Mouse (Mus musculus): Measurements from ENCODE around the gene 4930535I16Rik.
"Not testable (repeated sequence)": the region's sequence is repeated elsewhere in the genome, so short reads cannot be mapped to it uniquely, and the experiment has no call there.

The 4930535I16Rik gene

GRCm38 (mm10) chr4:123917548-123918140 is at the start of gene 4930535I16Rik:
Gene 4930535I16Rik (minus strand): TSS chr4:123918022.
- DNase-seq (ENCODE audit: low read depth), result no peak

- DNase-seq (ENCODE audit: low read depth), result no peak
These were observed 44.9 kb upstream of the 4930535I16Rik start for GRCm38 (mm10) chr4:123962721-123963120.

- DNase-seq (ENCODE audit: low read depth), result no peak
These were observed 43.1 kb upstream of the 4930535I16Rik start for GRCm38 (mm10) chr4:123960955-123961354.

GRCm38 (mm10) chr4:123957891-123958290 is 40.1 kb upstream of the 4930535I16Rik start:
- no peak for DNase-seq (ENCODE audit: low read depth)

GRCm38 (mm10) chr4:123957492-123957808 is 39.6 kb upstream of the 4930535I16Rik start:
- DNase-seq (ENCODE audit: low read depth), result no peak

GRCm38 (mm10) chr4:123956703-123957491 is 39.1 kb upstream of the 4930535I16Rik start:
- peak; percentile 39 for DNase-seq (ENCODE audit: low read depth)

- no peak for DNase-seq (ENCODE audit: low read depth)
These were observed 34.2 kb upstream of the 4930535I16Rik start for GRCm38 (mm10) chr4:123952059-123952458.

- DNase-seq (ENCODE audit: low read depth), result no peak
These were observed 31.8 kb upstream of the 4930535I16Rik start for GRCm38 (mm10) chr4:123949649-123950048.

- no peak for DNase-seq (ENCODE audit: low read depth)
These were observed 31.1 kb upstream of the 4930535I16Rik start for GRCm38 (mm10) chr4:123948901-123949300.

GRCm38 (mm10) chr4:123947149-123947548 is 29.3 kb upstream of the 4930535I16Rik start:
- DNase-seq (ENCODE audit: low read depth), result no peak

GRCm38 (mm10) chr4:123946701-123947100 is 28.9 kb upstream of the 4930535I16Rik start:
- DNase-seq (ENCODE audit: low read depth), result no peak

GRCm38 (mm10) chr4:123940878-123941277 is 23.1 kb upstream of the 4930535I16Rik start:
- DNase-seq (ENCODE audit: low read depth), result not testable (repeated sequence)

GRCm38 (mm10) chr4:123939838-123940237 is 22.0 kb upstream of the 4930535I16Rik start:
- peak; percentile 83 for DNase-seq (ENCODE audit: low read depth)

- DNase-seq (ENCODE audit: low read depth), result no peak
These were observed 18.2 kb upstream of the 4930535I16Rik start for GRCm38 (mm10) chr4:123936059-123936458.

GRCm38 (mm10) chr4:123934306-123934705 is 16.5 kb upstream of the 4930535I16Rik start:
- no peak for DNase-seq (ENCODE audit: low read depth)

- DNase-seq (ENCODE audit: low read depth), result no peak
These were observed 12.2 kb upstream of the 4930535I16Rik start for GRCm38 (mm10) chr4:123929994-123930393.

GRCm38 (mm10) chr4:123927961-123928360 is 10.1 kb upstream of the 4930535I16Rik start:
- DNase-seq (ENCODE audit: low read depth), result no peak

GRCm38 (mm10) chr4:123921055-123921565 is 3.3 kb upstream of the 4930535I16Rik start:
- DNase-seq (ENCODE audit: low read depth), result no peak

- DNase-seq (ENCODE audit: low read depth), result no peak
These were observed 1.0 kb upstream of the 4930535I16Rik start for GRCm38 (mm10) chr4:123918851-123919250.

- peak; percentile 97 for DNase-seq (ENCODE audit: low read depth)
These were observed 874 bp downstream of the 4930535I16Rik start, which contains the start of gene Rragc for GRCm38 (mm10) chr4:123916748-123917547. Gene Rragc (plus strand): TSS chr4:123917446.

- DNase-seq (ENCODE audit: low read depth), result no peak
These were observed 5.4 kb downstream of the 4930535I16Rik start for GRCm38 (mm10) chr4:123912431-123912830.

- DNase-seq (ENCODE audit: low read depth), result no peak
These were observed 6.3 kb downstream of the 4930535I16Rik start for GRCm38 (mm10) chr4:123911503-123911902.

All from c-Kit-positive CD71-negative TER-119-negative erythroid progenitor cells, embryonic 14.5 days (primary cell).